Mouse (Mus musculus): ENCODE data around the gene Hnmt. TPM values are rescaled to one million over a fixed set of nuclear protein-coding genes. Genes with fewer than 3 reads are reported as not detected.
"Not testable (repeated sequence)": the region's sequence is repeated elsewhere in the genome, so short reads cannot be mapped to it uniquely, and the experiment has no call there.

Hnmt gene
- polyA plus RNA-seq (2015; fragmentation: Nextera tagmentation; extraction: Ambion mirVana) = 0.49 and 0.56 TPM in 2 replicates

DNA sequence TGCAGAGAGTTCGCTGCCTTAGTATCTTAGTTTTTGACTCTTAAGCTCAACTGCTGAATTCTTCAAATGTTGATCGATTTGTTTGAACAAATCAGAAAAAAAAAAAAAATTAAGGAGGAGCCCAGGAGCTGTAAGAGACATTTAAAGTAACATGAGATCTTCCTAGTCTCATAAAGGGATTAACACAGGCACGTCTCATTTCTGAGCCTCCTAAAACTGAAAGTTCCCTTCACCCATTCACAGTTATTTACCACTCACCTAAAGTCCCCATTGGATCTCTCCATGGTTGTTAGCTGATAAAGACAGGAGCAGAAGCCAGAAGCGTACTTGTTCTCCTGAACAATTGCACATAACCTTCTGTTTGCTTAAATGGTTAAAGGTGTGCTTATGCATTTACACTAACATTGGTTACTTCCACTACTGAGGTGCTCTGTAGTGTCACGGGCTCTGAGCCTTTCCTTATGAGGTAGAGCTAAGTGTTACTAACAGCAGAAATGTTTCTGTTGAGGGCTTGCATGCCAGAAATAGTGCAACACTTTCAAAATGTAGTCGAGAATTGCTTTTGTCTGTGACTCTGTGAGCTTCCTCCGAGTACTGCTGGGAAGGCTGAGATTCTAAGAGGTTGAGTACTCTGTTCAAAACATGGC, at the start of gene Hnmt:
Gene Hnmt (minus strand): TSS at position 51 of the 647 bp plus-strand sequence.
- DNase-seq (ENCODE audit: low spot score) = no peak

DNA sequence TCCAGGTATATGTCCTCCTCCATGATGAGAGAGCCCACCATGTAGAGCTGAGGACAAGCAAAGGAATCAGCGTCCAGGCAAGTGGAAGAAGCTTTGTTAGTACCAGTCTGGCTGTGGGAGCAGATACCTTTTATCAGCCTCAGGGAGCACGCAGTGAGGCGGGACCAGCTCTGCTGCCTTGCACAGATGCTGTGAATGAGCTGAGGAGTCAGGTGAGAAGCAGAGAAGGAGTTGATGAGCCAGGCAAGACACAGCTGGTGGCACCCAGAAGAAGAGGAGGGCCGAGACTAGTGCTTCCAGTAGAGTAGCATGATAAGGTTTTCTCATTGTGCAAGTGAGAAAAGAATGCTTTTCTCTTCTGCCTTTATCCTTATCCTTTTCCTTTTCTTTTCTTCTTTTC, 47.3 kb upstream of the Hnmt start, which contains the start of gene Tbpl2:
Gene Tbpl2 (minus strand): TSS at position 101 of the 400 bp plus-strand sequence.
- no peak for DNase-seq (ENCODE audit: low spot score)

DNA sequence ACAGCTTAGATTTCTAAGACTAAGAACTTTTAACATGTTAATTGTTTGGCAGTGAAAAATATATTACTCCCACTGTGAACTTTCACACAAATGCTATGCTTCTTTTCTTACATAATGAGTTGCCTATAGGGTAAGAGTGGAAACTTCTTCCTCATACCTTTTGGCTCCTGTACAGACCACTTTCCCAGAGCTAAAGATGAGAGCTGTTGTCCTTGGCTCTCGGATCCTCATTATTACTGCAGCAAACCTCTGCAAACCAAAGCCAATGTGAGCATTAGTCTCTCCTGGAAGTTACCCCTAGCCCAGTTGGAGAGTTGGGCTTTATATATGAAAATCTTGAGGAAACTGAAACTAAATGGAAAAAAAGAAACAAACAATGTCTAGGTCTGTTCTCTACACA, 41.7 kb upstream of the Hnmt start:
- no peak for DNase-seq (ENCODE audit: low spot score)

DNA sequence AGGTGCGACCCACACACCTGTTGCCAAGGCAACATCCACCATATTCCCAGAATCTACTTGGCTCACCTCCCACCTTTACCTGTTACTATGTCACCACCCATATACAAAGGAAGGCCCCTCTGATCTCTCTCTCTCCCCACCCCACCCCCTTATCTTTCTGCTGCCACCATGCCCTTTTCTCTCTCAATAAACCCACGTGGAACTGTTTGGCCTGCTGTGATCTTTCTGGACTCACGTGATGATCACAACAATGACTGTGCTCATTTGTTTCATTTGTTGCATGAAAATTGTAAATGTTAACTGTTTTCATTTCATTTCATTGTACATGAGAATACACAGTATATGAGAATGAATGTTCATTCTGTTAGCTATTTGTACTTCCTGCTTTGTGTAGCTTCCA, 1.3 kb upstream of the Hnmt start:
- no peak for DNase-seq (ENCODE audit: low spot score)

DNA sequence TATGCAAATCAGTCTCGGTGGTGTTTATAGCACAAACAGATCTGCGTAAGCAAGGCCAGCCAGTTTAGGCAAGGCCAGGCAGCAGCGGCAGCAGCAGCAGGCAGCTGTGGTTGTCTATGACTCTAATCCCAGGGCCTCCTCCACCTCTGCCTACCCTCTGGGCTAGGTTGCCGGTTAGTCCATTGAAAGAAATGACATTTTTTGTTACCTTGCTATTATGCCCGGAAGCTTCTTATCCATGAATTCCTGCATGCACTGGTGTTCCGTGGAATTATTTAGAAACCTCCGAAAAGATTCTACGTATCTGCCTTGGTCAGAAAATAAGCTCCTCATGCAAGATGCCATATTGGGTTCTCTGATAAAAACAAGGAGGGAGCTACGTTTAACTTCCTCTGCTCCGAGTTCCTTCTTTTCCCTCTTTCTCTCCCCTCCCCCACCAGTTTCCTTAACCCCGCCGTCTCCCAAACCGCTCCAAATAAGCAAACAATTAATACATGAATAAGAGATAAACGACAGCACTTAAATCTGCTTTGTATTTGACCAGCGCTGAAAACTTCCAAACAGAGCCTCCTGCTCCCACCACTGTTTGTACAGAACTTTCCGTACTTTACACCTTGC, 605 bp downstream of the Hnmt start:
- DNase-seq (ENCODE audit: low spot score) = no peak

DNA sequence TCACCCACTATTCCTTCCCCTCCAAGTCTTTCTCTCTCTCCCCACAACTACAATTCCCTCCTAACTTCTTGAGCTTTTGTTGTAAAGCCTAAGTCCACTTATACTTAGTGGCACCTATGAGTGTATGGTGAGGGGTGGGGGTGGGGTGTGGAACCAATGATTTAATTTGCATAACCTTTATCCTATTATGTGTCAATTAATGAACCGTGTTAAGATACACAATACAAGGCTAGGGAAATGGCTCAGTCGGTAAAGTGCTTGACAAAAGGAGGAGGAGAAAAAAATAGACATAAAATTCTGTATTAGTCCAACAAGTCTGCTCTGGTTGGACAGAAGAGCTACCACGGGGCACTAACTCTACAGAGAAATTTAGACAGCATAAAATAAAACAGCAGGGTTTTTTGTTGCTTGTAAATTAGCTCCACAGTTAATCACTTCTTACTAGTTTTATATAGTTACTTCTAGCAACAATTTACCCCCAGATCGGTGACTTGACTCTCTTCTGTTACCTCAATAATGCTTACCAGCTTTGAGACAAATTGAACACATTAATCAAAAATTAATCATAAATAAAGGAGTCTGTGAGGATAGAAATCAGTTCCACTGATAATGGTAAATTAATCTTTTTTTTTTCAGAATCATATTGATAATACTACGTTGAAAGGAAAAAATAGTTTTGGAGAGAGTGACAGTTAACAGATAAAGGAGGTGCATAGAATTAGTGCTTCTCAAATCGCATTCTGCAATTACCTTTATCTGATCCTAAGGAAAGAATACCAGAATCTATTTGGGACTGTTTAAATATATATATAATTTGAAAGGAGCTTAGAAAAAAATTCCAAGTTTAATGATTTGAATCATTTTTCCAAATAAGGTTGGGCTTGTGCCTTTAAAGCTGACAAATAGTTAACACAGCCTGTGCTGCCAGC, 1.4 kb downstream of the Hnmt start:
- DNase-seq (ENCODE audit: low spot score) = no peak

DNA sequence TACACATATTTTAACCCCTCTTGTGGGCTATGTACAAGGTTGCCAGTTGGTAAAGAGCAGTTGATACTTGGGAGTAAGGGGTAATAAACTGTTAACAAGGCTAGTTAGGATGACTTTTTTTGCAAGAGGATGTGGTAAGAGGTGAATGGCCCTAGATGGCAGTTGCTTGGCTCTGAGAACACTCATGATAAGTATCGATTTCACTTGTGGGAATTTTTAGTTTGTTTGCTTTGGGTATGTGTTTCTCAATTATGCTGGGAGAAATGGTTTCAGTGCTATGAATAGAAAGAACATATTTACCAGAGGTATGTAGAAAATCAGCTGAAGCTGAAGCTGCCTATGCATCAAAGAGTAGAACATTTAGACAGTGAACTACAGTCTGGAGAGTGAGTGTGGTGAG, 6.3 kb downstream of the Hnmt start:
- no peak for DNase-seq (ENCODE audit: low spot score)

DNA sequence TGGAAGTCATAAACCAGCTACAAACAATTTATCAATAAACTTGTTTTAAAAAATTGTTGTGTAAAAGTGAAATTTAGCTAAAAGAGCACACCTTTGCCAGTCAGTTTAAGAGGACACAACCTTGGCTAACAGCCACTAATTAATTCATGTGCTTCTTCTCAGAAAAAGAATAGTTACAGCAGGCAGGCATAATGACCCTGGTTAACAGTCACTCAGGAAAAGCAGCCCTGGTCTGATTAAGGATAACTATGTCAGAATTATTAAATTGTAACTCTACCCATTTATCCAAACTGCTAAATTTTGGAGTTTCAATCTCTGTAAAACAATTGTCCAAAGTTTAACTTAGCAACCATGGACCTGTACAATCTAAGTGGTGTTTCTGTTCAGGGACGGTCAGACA, 8.7 kb downstream of the Hnmt start:
- no peak for DNase-seq (ENCODE audit: low spot score)

DNA sequence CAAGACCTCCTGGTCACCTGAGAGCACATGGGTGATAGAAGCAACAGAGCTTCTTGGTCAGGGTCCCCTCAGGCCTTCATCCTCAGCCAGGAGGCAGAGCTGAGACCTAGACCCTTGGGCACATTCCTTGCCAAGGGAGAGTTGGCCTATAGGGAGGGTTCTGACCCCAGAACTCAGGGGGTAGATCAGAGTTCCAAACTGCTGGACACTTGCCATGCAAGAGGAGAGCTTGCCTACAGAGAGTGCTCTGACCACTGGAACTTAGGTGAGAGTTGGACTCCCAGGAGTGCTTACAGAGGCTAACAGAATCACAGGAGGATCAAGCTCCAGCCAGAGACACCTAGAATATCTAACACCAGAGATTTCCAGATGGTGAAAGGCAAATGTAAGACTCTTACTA, 29.8 kb downstream of the Hnmt start:
- DNase-seq (ENCODE audit: low spot score) = not testable (repeated sequence)

DNA sequence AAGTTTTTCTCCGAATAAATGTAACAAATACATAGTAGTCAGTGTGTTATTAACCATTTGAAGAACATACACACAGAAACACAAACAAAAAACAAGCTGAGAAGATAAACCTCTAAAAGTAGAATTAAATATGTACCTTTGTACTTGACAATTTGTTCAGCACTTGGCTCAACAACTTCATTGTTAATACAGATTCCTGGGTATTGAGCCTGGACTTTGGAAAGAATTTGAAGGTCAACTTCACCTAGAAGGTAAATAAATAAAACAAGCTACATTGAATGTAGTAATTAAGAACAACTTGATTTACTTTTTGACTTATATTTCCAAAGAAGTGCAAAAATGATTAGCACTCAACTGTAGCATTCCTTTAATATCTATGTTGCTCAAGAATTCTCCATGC, 30.2 kb downstream of the Hnmt start:
- DNase-seq (ENCODE audit: low spot score) = no peak

DNA sequence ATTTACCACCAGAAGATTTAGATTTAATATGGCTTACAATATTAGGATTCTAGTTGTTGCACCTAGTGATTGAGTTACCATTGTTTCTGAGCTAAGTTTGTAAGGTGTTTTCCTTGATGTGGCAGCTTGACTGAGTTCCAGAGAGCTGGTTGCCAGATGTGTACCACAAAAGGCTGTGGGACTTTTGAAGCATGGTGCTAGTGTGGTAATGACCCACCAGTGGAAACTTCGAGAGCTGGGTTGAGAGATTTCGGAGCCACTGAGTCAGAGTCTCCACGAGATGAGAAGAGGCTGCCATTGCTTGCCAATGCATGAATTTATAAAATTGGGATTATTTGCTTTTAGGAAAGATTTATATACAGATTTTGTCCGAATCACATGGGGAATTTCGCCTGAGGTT, 34.2 kb downstream of the Hnmt start:
- DNase-seq (ENCODE audit: low spot score) = no peak

DNA sequence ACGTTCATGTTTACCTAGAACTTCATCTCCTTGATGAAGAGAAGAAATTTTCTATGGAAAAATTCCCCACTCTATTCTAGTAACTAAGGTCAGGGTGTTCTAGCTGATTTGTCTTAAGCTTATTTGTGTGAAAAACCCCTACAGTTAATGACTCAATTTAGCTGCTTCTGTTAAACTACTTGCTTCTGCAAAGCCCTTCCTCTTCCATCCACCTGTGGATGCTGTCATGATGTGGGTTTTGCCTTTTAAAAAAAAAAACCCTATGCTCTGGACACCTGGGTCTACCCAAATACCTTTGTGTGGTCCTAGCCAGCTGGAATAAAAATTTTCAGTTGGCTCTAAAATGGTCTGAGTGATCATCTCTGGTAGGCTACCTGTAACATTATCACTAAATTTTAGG, 49.9 kb downstream of the Hnmt start:
- no peak for DNase-seq (ENCODE audit: low spot score)

DNA sequence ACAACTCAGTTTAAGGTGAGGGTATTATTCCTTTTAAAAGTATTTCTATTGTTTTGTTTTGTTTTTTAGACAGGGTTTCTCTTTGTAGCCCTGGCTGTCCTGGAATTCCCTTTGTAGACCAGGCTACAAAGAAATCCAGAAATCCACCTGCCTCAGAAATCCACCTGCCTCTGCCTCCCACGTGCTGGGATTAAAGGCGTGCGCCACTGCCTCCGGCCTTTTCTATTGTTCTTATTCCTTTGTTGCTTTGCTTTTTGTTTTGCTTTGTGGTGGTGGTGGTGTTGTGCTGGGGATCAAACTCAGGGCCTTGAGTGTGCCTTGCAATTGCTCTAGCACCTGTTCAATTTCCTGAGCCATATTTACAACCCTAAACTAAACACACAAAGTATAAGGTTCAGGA, 50.4 kb downstream of the Hnmt start:
- no peak for DNase-seq (ENCODE audit: low spot score)

DNA sequence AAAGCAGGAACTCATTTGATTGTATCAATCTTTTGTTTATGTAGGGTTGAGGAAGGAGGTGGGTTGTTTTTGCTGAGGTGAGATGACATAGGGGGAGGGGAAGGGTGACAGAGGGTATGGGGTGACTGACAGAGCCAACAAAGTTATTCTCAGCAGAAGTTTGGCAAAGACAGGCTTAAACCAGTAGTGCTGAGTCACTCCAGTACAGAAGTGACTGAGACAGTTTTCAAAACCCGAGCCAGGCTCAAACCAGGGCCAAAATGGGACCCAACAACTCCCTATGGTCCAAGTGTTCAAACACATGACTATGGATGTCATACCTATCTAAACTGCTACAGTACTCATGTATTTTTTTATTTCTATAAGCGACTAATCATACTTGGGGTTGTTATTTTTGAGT, 52.4 kb downstream of the Hnmt start:
- DNase-seq (ENCODE audit: low spot score) = no peak

DNA sequence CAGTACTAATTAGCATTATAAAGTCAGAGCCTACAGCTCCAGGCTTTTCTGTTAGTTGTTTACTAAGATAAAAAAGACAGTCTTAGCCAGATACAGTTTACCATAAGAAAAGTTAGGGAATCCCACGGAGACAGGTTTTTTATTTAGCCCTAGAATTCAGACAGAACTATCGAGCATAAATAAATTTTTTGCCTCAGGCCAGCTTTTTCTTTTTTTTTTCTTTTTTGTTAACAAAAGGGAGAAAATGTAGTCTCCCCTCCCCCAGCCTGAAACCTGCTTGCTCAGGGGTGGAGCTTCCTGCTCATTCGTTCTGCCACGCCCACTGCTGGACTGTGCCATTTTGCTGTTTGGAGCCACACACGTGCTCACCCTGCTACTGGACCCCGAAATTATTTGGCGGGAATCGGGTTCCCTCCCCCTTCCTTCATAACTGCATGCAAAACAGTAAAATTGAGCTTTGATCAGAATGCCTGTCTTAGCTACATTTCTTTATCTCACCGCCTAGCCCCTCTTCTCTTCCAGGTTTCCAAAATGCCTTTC, 59.1 kb downstream of the Hnmt start:
- DNase-seq (ENCODE audit: low spot score) = not testable (repeated sequence)

DNA sequence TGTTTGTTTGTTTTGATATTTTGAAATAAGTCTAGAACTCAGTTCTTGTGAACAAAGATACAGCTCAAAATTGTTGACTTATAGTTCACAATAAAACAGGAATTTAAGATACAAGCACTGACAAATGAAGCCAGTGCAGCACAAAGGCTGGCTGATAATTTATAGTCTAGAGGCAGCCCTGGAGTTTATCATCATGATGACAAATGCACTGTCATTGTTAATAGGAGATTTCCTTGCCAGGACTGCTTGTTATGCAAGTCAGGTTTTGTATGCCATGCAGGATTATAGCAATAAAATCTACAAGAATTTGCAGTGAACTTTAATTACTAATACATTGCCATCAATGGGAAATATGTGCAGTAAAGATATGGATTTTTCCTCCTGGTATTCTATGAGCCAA, 61.9 kb downstream of the Hnmt start:
- DNase-seq (ENCODE audit: low spot score) = no peak

DNA sequence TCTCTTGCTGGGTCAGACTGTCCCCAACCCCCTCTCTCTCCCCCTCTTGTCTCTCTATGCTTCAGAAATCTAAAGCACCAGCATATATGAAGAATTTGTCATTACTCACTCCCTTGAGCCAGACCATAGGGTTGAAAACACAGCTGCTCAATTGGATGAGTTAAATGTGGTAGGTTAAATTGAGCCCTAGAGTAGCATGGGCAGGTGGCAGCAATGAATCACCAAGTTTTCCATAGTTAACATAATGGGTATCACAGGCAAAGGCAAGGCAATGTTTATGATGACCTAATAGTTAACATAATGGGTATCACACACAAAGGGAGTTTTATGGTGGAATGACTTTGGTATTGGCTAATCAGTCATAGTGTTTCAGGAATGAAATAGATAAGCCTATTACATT, 65.9 kb downstream of the Hnmt start:
- no peak for DNase-seq (ENCODE audit: low spot score)

DNA sequence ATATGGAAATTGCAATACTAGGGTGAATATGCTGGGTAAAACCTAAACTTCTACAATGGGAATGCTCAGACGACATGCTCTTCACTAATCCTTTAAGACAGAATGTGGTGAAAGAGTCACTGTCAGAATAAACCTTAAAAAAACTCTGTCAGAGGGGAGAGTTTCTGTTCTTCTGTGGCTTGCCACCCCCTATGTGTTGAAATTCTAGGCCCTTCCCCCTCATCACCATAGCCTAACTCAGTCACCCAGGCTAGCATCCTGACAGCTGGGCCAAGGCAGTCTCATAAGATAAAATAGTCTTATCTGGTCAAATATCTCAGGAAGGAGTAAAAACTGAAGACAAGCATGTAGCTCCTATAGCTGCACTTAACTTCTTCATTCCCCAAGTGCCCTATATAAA, 66.3 kb downstream of the Hnmt start:
- no peak for DNase-seq (ENCODE audit: low spot score)

DNA sequence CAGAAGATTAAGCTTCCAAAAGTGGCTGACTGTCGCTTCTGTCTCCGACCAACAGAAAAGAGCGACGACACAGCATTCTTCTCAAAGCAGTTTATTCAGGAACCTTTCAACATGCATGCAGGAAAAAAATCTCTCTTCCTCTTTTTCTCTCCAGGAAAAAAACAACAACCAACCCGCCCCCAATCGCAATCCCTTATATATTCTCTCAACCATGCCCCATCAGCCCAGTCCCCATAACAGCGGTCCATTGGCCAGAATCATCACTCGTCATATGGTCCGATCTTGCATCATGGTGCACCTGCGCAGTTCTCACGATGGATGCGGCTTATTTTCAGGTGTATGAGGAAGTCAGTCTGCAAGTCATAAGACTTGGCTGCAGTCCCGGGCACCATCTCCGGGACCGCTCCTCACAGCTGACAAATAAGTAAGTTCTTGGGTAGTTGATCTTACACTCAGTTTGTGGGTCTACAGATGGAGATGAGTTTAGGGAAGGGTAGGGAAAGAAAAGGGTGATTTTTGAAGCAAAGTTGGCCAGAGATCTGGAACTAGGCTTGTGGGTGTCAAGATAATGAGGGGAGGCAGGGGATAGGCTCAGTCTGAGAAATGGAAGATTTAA, 88.4 kb downstream of the Hnmt start:
- DNase-seq (ENCODE audit: low spot score) = not testable (repeated sequence)

All from thymus, postnatal 0 days (tissue).